Mouse (Mus musculus) G1E (cell line): ENCODE measurements around the gene Usp49.

Experiments used
- CTCF ChIP-seq: IDR thresholded peaks from 2 replicates; pipeline ENCODE4 v1.5.1; 2012; ENCODE audit warnings: low read depth, low read length, inconsistent platforms, mixed read lengths
- GATA1 ChIP-seq: IDR thresholded peaks from 2 replicates; pipeline ENCODE4 v1.6.1; 2012; ENCODE audit warnings: borderline replicate concordance, low read length, inconsistent platforms, mixed read lengths

DNA sequence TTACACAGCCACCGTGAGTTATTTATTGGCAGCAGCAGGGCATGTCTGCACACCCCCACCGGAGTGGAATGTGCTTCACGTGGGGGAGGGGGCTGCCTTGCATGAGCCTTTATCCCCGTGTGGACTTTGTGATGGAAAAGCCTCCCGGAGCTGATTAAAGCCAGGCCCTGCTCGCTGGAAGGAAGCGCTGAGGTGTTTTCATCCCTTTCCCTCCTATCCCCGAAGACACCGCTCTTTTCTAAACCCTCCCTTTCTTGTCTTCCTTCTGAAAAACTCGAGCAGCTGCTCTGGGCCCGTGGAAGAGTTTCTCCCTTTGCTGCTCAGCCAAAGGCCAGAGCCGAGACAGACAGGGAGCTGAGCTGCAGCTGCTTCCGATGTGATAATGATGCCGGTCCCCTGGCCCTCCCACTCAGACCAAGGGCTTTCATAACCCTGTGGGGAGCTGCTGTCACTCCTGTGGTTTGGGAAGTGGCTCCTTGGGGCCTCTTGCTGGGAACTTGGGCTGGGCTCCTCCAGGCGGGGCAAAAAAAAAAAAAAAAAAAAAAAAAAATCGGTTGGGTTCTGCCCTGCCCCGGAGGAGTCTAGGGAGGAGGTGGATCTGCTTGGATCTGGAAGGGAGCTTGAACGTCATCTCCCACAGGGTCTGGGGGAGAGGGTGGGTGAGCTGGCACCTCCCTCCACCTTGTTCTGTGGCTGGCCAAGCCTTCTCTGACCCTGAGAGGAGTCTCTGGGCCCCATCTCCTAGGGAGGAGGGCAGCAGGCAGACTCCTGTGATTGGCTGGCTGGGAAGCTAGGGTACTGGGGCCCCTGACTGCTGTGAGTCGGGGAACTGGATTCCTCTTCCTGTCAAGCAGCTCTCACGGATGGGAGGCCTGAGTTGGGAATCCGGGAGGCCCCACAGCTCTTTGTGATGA, 35.0 kb upstream of the Usp49 start:
- TF ChIP-seq GATA1 (no peak), CTCF (no peak)
